Mouse (Mus musculus): ENCODE data around the gene Gpr4.

- TF ChIP-seq POLR2A (IDR thresholded peaks at IDR 0.05; ENCODE audit: borderline replicate concordance, control insufficient read depth, low read depth, low read length) = no peak
- TF ChIP-seq CTCF (IDR thresholded peaks at IDR 0.05; ENCODE audit: control insufficient read depth, insufficient read depth, low read length) = no peak
Observed at GRCm38 (mm10) chr7:19222189-19222588, 9.9 kb downstream of the Gpr4 start.

Data from bone marrow, adult 2 months (tissue).